Mouse (Mus musculus) megakaryocyte-erythroid progenitor cell, adult 5-6 weeks (primary cell): Measurements from ENCODE around the gene Fgf22. TPM values are rescaled to one million over a fixed set of nuclear protein-coding genes. Genes with fewer than 3 reads are reported as not detected.

Source experiments
- ATAC-seq: replicated peaks from 2 replicates; pipeline ENCODE4 v1.8.0; 2016; ENCODE audit warnings: mild to moderate bottlenecking, inconsistent platforms; ENCODE audit not compliant: severe bottlenecking, poor library complexity, low FRiP score, low TSS enrichment
- total RNA-seq, 2 experiments: library from RNA; stranded (forward) in 1 of 2; stranded (reverse) in 1 of 2; fragments of 200-1000, 215-1000 nt in 1 of 2; fragments of >200 nt in 1 of 2; fragmentation: Nextera tagmentation in 1 of 2; gene quantifications; 2 replicates each; pipeline ENCODE4 v1.2.3; 2014 to 2017

Fgf22 gene
- total RNA-seq (2014; fragmentation: Nextera tagmentation) = not detected in 2 replicates
- not detected in 2 replicates for total RNA-seq (2017)

DNA sequence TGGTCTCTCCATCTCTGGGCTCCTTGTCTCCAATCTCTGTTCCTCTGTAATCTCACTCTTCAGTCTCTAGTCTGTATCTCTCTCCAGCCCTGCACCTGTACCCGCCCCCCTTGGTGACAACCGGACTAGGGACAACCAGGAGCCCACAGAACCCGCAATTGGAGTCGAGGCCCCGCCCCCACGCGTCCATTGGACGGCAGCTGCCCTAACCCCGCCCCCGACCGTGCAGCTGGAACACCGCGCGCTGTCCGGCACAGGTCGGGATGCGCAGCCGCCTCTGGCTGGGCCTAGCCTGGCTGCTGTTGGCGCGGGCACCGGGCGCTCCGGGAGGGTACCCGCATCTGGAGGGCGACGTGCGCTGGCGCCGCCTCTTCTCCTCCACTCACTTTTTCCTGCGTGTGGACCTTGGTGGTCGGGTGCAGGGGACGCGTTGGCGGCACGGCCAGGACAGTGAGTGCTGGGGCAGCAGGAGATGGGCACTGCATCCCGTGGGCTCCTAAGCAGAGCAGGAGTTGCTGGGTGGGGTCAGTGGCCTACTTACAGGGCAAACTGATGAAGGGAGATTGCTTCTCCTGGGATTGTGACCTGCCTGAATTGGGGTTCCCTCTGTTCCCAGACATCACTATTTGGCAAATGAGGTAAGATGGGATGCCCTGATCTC lies at the start of gene Fgf22:
Gene Fgf22, plus strand, starts transcription at position 221 of the 661 bp plus-strand sequence.
- peak; percentile 72 for ATAC-seq

GRCm38 (mm10) chr10:79705951-79706350 lies 48.9 kb upstream of the Fgf22 start:
- peak; percentile 80 for ATAC-seq

DNA sequence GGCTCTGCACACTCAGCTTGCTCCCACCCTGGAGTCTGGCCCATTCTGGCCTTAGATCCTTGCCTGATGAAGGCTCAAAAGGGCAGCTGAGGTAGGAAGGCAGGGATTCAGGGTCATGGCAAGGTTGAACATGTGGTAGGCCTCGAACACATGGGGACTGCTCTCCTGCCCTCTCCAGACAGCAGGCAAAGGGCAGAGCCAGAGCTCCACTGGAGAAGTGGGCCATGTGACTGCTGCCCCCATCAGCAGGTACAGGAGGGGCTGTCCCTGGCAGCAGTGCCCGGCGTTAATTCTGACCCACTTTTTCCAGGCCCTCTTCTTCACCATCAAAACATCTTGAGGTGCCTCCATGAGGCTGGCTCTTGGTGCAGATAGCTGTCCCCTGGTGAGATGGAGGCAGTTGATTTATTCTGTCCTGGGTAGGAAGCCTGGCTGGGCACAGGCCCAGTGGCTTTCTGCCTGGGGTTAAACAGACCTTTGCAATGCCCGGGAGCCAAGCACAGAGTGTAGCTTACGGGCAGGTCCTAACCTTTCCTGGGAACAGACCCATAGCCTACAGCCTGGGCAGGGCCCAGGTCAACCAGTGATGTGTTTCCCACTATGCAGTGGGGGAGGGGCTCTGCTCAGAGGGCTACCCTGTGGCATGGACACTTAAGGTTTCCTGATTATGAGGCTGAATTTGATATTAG lies 48.3 kb upstream of the Fgf22 start:
- no peak for ATAC-seq

DNA sequence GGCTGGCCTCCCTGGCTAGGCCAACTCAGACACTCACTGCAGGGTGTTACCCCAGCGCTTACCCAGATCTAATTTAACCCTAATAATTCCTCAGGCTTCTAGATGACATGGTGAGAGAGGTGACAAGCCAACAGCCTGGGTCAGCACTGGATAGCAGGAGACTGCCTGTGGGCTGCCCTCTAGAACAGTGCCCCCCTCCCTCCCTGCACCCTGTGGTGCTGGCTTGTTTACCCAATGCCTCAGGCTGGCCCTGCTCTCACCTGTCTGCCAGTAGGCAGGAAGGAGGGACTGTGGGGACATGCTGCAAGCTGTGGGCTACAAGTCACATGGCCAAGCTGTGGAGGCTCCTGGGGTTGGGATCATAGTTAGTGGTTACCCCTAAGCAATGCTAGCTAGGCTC lies 47.7 kb upstream of the Fgf22 start:
- ATAC-seq = no peak

- ATAC-seq = no peak
Measured at GRCm38 (mm10) chr10:79707759-79708158, 47.1 kb upstream of the Fgf22 start.

DNA sequence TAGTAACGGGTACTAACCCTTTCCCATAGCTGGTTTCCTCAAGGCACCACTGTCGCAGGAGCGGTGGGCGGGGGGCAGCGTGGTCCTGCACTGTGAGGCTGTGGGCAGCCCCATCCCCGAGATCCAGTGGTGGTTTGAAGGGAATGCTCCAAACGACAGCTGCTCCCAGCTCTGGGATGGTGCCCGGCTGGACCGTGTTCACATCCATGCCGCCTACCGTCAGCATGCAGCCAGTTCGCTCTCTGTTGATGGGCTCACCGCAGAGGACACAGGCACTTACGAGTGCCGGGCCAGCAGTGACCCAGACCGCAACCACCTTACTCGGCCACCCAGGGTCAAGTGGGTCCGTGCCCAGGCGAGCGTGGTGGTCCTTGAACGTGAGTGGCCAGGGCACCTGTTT lies 46.2 kb upstream of the Fgf22 start:
- ATAC-seq = no peak

DNA sequence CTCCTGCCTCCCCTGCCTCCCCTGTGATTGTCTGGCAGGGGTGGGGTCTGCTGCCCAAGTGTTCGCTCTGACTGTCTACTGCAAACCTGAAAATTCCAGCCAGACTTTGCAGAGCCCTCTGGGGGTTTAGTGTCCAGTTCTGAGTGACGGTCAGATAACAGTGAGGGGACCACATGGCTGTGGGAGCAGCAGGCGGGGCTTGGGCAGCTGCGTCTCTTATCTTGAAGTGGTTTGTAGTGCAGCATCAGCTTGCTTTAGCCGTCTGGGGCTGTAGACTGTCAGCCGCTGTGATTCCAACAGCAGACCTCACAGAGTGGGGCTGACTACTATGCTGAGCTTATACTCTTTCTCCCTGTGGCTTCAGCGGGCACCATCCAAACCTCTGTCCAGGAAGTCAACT lies 45.6 kb upstream of the Fgf22 start:
- ATAC-seq = no peak

DNA sequence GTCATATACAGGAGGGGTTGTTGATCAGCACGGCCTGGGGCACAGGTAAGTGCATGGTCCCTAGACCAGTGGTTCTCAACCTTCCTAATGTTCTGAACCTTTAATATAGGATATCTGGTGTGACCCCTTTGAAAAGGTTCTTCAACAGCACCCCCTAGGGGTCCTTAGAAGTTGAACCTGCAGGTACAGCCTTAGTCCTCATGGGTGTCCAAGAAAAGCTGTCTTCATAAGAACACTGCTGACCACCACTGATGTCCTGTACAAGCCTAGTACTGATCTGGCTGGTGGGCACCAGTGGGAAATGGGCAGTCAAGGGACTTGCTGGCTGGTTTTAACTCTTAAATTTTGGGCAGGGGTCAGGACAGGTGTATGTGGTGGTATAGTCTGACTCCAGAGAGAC lies 42.8 kb upstream of the Fgf22 start:
- 0 out of 2 replicates have a peak, but pooled peaks have one; percentile 3 for ATAC-seq

DNA sequence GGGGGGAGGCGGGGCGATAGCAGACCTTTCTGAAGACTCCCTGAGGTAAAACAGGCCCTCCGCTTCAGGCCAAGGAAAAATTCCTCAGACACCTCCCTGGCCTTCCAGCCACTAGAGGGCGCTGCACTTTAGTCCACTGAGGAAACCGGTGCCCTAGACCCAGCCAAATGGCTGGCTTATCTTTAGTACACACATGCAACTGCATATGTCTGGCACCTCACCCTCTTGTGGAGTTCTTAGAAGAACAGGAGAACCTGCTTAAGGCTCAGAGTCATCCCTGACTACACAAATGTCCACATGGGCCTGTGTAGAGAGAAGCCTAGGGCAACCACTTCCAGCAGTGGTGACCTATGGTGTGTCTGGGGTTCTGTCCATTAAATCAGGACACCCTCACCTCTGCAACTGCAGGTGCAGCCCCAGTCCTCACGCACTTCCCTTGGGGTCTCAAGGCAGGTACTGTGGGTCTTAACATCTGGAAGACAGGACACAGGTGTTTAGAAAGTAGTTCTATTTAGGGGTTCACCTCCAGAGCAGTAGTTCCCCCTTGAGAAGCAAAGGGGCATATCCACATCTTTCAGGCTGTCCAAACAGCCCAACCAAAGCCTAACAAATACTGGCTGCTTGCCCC lies 42.3 kb upstream of the Fgf22 start:
- ATAC-seq = peak; percentile 69

- ATAC-seq = no peak
Measured at GRCm38 (mm10) chr10:79713163-79713562, 41.7 kb upstream of the Fgf22 start.

DNA sequence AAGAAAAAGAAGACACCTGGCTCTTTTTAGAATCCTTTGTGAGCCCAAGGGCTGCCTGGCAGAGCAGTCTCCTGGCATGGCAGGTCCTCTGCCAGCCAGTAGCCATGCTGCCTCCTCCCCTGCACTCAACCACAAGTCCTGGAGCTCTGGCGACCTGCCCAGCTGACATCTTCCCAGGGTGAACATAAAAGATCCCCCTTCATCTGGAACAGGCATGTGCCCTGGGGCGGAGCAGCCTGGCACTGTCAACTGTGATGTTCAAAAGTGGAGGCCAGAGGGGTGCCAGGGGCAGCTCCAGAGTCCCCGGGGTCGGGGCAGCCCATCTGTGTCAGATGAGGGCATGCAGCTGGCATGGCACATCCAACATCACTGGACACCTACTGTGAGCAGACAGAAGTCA lies 39.9 kb upstream of the Fgf22 start:
- ATAC-seq = no peak

GRCm38 (mm10) chr10:79716254-79716987 lies 38.5 kb upstream of the Fgf22 start, which contains the start of gene Hcn2:
Gene Hcn2 (plus strand): TSS chr10:79716634.
- ATAC-seq = no peak

DNA sequence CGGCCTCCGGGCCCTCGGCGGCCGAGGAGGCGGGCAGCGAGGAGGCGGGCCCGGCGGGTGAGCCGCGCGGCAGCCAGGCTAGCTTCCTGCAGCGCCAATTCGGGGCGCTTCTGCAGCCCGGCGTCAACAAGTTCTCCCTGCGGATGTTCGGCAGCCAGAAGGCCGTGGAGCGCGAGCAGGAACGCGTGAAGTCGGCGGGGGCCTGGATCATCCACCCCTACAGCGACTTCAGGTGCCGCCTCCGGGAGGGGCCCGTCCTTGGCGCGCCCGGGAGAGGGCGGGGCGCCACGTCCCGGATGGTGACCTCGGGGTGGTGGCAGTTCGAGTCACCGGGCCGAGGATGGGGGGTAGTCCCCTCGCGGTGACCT lies 37.9 kb upstream of the Fgf22 start:
- no peak for ATAC-seq

GRCm38 (mm10) chr10:79717640-79718357 lies 37.1 kb upstream of the Fgf22 start:
- ATAC-seq = peak; percentile 50

- no peak for ATAC-seq
Measured at GRCm38 (mm10) chr10:79721089-79721488, 33.8 kb upstream of the Fgf22 start.

DNA sequence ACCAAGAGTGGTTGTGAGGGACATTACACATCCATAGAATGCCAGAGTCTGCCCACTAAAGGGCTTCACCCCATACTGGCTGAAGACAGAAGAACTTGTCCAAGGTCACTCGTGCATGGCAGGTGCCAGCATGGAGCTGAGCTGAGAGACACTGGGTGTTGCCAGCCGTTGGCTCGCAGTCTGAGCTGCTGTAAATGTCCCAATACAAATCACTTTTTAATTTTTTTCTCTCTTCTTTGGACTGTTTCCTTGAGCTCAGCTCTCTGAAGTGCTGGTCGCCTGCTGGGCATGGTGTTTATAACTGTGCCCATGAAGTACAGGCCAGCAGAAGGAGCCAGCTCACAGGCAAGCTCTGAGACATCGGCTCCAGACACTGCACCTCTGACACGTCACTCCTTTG lies 31.8 kb upstream of the Fgf22 start:
- no peak for ATAC-seq

- no peak for ATAC-seq
Measured at GRCm38 (mm10) chr10:79723692-79724091, 31.2 kb upstream of the Fgf22 start.

- ATAC-seq = peak; percentile 66; the same call in 1 of the 2 replicates
Measured at GRCm38 (mm10) chr10:79726090-79726489, 28.8 kb upstream of the Fgf22 start.
